Mouse (Mus musculus): ENCODE data around the gene Pgp.

Gene Pgp

DNA sequence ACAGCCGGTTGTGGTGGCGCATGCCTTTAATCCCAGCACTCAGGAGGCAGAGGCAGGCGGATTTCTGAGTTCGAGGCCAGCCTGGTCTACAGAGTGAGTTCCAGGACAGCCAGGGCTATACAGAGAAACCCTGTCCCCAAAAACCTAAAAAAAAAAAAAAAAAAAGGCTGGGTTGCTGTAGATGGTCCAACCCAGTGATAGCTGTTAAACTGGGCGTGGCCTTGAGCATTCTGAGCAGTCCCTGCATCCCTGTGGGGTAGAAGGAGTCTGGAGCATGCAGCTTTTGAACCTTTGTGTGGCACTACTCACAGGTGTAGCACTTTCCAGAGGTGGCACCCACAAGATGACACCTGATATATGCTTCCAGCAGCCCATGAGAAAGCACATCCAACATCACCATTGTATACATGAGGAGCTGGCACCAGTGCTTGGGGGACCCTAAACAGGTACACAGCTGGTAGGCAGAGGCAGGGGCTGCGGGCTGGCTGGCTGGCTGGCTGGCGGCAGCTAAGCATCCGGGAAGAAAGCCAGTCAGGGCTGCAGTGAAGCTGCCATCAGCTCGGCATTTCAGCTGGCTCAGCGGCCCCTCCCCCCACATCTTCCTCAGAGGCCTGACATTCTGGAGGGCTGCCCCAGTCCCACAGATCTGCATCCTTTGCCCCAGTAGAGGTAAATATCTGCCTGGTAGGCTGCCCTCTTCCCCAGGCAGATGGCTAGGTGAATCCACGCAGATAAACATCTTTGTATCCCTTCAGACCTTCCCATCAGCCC, 15.1 kb downstream of the Pgp start:
- DNase-seq (ENCODE audit: low read depth), result no peak

DNA sequence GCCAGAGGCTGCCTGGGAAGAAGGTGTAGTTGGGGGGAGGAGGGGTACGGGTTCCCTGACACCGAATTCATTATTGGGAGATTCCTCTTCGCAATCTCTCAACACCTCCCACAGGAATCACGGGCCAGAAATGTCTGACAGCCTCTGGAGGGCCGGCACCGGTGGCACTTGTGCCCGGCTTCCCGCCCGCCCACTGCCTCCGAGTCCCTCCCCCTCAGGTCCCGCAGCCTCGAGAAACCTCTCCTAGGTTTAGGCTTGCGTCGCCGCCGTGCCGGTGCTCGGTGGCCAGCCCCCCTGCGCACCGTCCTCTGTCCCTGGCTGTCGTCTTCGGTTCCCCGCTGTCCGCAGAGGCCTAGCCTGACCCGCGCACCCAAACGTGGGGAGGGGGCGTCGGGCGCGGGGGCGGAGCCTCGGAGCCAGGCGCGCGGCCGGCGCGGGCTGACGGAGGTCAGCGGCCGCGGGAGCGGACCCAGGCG, 18.0 kb downstream of the Pgp start, which contains the start of gene Caskin1:
Caskin1 (plus strand) TSS at position 416 of the 476 bp plus-strand sequence.
- DNase-seq (ENCODE audit: low read depth), result no peak

DNA sequence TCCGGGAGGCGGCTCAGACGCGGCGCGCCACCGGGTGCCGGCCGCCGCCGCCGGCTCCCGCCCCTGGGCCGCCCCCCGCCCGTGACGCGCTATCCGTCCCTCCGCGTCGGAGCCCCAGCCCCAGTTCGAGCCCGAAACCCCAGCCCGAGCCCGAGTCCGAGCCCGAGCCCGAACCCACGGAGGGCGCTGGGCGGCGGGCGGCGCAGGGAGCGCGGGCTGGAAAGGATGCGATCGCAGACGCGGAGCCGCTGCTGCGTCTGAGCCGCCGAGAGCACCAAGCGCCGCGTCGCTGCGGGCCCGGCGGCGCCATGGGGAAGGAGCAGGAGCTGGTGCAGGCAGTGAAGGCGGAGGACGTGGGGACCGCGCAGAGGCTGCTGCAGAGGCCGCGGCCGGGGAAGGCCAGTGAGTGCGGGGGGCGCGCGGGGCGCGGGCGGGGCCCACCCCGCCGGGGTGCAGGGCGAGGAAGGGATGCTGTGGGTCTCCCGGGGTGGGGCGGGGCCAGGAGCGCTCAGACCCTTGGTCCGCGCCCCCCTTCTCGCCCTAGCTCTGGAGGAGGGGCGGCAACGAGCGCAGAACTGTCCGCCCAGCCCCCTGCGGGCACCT, 18.6 kb downstream of the Pgp start:
- DNase-seq (ENCODE audit: low read depth), result no peak

DNA sequence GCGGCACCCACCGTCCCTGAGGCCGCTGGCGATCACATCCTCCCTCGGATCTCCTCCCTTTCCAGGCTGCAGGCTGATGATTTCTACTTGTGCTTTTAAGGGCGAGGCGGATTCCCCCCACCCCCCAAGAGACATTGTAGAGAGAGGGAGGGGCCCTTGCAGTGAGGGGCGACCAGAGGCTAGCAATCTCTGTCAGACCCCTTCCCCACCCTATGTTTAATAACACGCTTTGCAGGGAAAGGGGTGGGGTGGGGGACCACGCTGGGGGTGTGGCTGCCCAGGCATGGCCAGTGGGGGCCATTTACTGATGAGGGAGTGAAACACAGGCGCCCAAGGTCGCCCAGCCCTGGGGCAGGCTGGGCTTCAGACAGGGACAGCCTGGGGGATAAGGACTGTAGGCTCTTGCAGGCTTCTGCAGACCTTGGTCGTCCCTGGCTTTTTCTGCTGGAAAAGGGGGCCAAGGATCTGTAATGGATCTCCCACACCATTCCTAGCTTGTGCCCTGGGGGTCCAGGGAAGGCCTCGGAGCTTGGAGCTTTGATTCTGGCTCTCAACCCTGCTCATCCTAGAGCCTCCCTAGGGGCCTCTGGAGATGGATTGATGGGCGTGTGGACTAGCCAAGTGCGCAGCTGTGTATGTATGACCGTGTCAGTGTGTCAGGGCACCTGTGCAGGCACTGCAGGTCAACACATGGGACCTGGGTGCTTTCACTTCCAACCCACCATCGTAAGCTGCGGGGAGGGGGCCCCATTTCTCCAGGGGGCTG, 19.3 kb downstream of the Pgp start:
- no peak for DNase-seq (ENCODE audit: low read depth)

DNA sequence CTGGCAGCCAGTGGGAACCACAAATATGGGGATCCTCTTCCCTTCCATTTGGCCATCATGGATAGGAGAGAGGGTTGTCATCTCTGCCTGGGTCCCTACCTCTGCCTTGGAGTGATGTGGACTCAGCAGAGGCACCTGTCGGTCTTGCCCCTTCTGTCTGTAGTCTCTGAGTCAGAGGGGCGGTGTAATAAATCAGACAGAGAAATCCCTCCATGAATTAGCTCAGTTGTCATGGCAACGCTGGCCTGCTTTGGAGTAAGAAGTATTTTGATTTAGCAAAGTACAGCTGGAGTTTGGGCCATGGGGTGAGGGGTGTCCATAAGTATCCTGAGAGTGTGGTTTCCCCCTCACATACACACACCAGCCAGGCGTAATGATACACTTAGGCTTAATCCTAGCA, 20.2 kb downstream of the Pgp start:
- no peak for DNase-seq (ENCODE audit: low read depth)

DNA sequence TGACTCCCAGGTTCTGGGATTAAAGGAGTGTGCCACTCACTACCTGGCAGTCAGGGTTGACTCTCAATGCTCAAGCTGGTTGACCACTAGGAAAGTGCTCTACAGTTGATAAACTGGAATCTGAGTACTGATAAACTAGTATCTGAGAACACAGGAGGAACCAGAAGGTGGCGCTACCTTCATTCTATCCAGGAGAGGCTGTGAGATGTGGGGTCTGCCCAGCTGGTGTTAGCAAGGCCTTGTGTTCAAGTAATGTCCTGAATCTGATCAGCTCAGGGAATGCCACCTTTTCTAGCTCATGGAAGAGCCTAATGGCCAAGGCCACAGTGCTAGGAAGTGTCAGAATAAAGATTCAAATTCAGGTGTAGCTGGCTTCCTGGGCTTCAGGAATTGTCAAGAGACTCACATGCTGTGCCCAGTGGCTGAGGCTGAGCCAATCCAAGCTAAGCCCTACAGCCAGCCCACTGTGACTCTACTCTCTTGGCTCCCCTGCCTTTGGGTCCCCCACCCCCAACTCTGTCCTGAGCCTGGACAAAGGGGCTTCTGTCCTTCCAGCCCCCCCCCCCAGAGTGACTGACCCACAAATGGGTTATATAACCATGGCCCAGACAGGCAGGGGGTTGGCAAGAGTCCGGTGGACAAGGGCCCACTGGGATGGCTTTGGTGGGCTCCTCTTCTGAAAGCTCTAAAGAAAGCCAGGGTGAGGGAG, 24.6 kb downstream of the Pgp start:
- no peak for DNase-seq (ENCODE audit: low read depth)

DNA sequence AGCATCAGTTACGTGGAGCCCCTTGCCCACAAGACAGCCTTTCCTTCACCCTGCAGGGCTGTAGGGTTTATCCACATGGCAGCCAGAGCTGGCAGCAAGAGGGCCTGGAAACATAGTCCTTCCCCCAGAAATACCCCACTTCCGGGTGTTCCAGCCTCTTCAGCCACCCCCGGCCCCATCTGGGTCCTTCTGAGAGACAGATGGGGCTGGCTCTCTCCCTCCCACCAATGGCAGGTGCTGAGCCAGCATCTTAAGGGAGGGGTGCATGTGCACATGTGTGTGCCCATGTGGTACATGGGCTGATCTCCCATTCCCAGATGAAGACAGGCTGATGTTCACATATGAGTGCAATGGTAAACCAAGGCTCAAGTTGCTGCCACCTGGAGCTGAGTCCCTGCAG, 25.3 kb downstream of the Pgp start:
- no peak for DNase-seq (ENCODE audit: low read depth)

DNA sequence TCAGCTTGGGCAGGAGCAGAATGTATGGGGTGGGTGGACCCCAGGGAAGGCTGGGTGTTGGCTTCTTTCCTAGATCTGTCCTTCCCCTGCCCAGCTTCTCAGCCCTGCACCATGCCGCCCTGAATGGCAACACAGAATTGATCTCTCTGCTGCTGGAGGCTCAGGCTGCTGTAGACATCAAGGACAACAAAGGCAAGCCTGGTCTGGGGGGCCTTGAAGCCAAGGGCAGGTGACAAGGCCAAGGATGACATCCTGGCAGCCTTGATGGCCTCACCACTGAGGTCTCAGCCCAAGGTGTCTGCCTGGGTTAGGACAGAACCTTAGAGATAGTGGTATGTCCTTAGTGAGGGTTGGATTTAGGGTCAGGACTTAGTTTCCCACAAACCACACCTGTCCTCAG, 25.8 kb downstream of the Pgp start:
- DNase-seq (ENCODE audit: low read depth), result no peak

DNA sequence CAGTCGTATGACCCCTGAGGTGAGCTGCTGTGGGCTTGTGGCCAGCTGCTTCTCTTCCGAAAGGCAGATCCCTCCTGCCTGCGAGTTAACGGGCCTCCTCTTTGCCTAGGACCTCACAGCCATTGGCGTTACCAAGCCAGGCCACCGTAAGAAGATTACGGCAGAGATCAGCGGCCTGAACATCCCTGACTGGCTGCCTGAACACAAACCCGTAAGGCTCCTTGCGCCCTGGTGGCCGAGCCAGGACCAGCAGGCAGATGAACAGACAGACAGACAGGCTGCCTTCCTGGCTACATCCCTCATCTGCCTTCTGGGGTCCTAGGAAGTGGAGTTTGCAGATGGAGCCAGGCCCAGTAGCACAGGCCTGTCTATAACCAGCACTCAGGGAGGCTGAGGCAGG, 32.0 kb downstream of the Pgp start:
- DNase-seq (ENCODE audit: low read depth), result no peak

DNA sequence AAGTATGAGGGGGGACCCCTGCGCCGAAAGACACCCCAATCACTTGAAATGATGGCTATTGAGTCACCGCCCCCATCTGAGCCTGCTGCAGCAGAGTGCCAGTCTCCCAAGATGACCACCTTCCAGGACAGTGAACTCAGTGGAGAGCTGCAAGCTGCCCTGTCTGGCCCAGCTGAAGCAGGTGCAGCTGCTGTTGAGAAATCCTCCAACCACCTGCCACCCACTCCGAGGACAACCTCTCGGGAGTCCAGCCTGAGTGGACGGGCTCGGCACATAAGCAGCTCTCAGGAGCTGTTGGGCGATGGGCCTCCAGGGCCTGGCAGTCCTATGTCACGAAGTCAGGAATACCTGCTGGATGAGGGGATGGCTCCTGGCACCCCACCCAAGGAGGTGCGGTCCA, 33.9 kb downstream of the Pgp start:
- DNase-seq (ENCODE audit: low read depth), result no peak

DNA sequence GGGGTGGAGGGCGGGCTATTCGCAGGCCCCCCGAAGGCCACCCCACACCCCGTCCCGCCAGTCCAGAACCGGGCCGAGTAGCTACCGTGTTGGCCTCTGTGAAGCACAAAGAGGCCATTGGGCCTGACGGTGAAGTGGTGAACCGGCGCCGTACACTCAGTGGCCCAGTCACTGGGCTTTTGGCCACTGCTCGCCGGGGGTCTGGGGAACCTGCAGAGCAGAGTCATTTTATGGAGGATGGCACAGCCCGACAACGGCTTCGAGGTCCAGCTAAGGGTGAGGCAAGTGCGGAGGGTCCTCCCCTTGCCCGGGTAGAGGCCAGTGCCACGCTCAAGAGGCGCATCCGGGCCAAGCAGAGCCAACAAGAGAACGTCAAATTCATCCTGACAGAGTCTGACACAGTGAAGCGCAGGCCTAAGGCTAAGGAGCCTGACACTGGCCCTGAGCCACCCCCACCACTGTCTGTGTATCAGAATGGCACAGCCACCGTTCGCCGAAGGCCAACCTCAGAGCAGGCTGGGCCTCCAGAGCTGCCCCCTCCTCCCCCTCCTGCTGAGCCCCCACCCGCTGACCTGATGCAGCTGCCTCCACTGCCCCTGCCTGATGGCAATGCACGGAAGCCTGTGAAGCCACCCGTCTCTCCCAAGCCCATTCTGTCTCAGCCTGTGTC, 35.2 kb downstream of the Pgp start:
- DNase-seq (ENCODE audit: low read depth), result no peak

DNA sequence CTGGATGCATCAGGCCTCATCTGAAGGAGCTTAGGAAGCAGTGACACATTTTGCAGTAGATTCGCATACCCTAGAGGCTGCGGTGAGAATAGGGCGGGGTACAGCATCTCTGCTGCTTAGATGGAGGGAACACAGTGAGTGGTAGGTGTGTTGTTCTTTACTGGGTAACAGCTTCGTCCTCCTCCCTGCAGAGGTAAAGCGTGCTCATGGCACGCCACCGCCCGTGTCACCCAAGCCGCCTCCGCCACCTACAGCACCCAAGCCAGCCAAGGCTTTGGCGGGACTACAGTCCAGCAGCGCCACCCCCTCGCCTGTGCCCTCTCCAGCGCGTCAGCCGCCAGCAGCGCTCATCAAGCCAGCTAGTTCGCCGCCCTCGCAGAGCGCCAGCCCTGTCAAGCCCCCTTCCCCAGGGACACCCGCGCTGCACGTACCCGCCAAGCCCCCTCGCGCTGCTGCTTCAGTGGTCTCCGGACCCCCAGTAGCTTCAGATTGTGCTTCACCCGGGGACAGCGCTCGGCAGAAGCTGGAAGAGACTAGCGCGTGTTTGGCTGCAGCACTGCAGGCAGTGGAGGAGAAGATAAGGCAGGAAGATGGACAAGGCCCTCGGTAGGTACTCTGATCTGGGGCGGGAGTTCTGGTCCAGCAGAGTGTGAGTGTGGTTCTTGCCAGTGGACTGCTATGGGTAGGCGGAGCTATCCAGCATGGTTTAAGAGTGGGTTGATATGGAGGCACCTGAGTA, 36.3 kb downstream of the Pgp start:
- DNase-seq (ENCODE audit: low read depth), result no peak

DNA sequence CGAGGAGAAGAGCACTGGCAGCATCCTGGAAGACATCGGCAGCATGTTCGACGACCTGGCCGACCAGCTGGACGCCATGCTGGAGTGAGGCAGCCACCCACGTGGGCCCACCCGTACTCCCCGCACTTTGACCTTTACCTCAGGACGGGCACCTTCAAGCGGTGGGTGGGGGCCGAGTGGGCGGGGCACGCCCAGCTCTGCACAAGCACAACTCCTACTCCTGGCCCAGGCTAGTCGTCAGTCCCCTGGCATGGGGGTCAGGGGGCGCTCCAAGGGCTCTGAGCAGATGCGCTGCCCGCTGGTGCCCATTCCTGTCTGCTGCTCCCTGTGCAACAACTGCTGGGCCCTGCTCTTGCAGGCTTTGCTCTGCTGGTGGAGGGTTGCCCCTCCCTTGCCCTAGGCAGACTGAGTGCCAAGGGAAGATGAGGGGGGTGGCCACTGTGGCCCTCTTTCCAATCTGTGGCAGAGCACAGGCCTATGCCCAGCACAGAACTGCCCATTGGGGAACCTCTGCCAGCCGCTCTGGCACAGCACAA, 37.0 kb downstream of the Pgp start:
- no peak for DNase-seq (ENCODE audit: low read depth)

DNA sequence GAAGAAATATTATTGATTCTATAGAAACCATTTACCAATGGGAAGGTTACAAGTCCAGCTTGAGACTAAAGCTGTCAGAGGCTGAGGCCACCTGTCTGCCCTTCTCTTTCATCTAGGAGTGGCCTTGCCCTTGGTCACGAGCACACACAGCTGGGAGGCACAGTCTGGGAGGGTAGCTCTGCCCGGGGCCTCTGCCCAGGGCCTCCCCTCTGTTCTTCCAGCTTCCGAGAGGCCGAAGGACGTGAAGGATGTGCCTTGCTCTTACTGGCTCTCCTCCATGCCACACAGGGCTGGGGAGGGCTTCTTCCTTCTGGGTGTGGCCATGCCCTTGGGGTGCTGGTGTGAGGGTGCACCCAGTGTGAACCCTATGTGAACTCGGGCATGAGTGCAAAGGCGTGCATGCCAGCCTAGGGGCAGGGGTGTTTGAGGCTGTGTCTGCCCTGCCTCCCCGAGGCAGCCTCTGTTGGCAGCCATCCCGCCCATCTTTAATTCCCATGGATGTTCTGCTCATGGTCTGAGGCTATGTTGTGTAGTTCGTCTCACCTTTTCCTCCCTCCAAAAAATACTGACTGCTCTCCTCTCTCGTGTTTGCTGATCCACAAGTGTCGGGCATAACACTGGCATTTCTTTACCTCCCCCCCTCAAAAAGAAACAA, 37.7 kb downstream of the Pgp start:
- no peak for DNase-seq (ENCODE audit: low read depth)

DNA sequence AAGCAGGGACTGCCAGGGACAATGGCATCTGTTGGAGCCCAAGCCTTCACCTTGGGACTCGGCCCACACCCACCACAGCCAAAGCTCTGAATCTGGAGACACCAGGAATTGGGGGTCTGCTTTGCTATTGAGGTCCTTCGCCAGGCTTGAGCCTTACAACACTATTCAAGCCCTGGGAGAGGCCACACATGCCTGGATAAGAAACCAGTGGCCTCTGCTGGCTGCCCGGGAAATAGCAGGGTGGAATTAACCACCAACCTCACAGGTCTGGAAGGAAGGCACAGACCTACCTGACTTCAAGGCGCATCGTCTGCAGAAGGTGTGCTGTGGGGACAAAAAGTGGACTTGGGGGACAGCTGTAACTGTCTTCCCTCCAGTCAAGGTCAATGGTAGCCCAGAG, 43.4 kb downstream of the Pgp start:
- no peak for DNase-seq (ENCODE audit: low read depth)

DNA sequence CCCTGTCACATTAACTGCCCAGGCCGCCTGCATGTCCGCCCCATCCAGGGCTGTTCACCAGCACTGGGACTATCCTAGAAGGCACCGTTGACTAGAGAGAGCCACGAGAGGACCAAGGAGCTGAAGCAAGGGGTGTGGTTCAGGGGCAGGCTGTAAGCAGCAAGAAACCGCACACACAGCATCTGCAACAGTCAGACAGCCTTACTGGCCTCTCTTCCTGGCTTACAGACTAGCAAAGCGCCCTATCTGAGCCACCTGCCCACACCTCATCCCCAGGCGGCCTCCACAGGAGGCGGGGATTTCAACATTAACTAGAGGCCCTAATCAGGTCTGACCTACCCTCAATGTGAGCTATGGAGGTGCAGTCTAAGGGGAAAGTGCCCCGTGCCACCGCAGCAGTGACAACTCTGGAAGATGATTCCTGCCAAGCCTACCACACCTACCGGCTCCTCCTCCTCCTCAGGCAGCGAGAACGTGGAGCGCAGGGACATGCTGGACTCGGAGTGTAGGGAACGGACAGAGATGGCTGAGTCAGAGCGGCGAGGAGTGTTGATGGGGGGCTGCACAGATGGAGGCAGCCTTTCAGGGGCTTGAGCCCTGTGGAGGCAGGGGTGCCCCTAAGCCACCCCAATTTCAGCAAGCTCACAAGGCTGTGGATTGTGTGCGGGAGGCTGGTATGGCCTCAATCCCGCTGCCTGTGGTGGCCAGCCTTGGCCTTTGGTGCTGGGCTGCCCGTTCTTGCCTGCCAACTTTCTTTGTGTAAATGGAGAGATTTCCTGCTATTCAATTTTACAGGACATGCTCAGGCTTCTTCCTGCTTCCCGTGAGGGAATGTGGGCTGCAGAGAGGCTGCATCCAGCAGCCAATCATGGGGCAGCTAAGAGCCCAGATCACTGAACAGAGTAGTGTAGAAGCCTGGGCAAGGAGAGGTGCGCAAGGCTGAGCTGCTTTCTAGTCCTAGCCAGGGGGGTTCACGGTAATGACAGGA, 44.4 kb downstream of the Pgp start:
- no peak for DNase-seq (ENCODE audit: low read depth)

DNA sequence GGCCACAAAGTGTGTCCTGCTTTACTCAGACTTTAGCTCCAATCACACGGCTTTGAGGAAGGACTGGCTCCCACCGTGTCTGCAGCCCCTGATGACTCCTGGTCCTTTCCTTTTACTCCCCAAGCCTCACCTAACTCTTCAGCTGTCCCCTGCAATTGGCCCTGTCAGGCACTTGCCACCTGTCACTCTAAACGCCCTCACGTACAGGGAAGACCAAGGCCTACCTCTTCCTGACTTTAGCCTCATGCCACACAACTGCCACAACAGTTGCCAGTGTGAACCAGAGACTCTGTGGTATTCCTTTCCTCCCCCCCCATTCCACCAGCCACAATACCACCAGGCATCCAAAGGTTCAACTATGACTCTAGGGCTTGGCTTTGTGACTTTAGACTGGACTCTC, 50.3 kb downstream of the Pgp start:
- DNase-seq (ENCODE audit: low read depth), result no peak

Measured in fibroblast of lung, adult 2 months (primary cell).